Mouse (Mus musculus) thymus, adult 2 months (tissue): ENCODE results near the gene Ccdc142. TPM values are rescaled to one million over a fixed set of nuclear protein-coding genes. Genes with fewer than 3 reads are reported as not detected.

Experiments
- DNase-seq: peaks from one replicate; pipeline ENCODE4 v3.0.0; 2021
- H3K27ac ChIP-seq: fragments of 200-500 bp; 2 replicates; pipeline ENCODE4 v1.5.1; 2012; ENCODE audit warnings: low read length, control low read depth; ENCODE audit not compliant: control insufficient read depth, insufficient read depth
- H3K27me3 ChIP-seq: fragments of 200-500 bp; 2 replicates; pipeline ENCODE4 v1.6.1; 2012; ENCODE audit warnings: mild to moderate bottlenecking, low read length, moderate library complexity, mixed read lengths; ENCODE audit not compliant: control insufficient read depth, insufficient read depth
- H3K36me3 ChIP-seq: fragments of 200-500 bp; 2 replicates; pipeline ENCODE4 v1.6.1; 2012; ENCODE audit warnings: mild to moderate bottlenecking, low read length, moderate library complexity; ENCODE audit not compliant: control insufficient read depth, insufficient read depth
- H3K4me1 ChIP-seq: fragments of 200-500 bp; replicated peaks from 2 replicates; pipeline ENCODE4 v1.6.1; 2012; ENCODE audit warnings: low read length; ENCODE audit not compliant: control insufficient read depth, insufficient read depth
- H3K4me3 ChIP-seq: fragments of 200-500 bp; 2 replicates; pipeline ENCODE4 v1.5.1; 2012; ENCODE audit warnings: mild to moderate bottlenecking, low read length, control low read depth, moderate library complexity; ENCODE audit not compliant: control insufficient read depth, insufficient read depth
- CTCF ChIP-seq: fragments of 200-500 bp; IDR thresholded peaks from 2 replicates; pipeline ENCODE4 v1.5.1; 2012; ENCODE audit warnings: mild to moderate bottlenecking, control low read depth, low read length, moderate library complexity, borderline replicate concordance; ENCODE audit not compliant: control insufficient read depth, poor library complexity, insufficient read depth; ENCODE audit errors: extremely low read depth
- POLR2A ChIP-seq: fragments of 200-500 bp; IDR thresholded peaks from 2 replicates; pipeline ENCODE4 v1.6.1; 2012; ENCODE audit warnings: mild to moderate bottlenecking, low read length, control low read depth, moderate library complexity; ENCODE audit not compliant: control insufficient read depth, poor library complexity, insufficient read depth; ENCODE audit errors: extremely low read depth
- WGBS: fragments of 180-500 bp; shearing (Covaris S2); methylation state at CpG from one replicate; pipeline ENCODE4 v1.1.7; 2018; 5-methylcytosine and 5-hydroxymethylcytosine counted together
- polyA plus RNA-seq: library from polyadenylated mRNA; depleted of rRNA; stranded (reverse); fragments of >200 nt; gene quantifications from 2 replicates; pipeline ENCODE4 v1.2.3, GENCODE M21; 2012

Gene Ccdc142
- polyA plus RNA-seq, 1 experiment: 18.9 TPM

DNA sequence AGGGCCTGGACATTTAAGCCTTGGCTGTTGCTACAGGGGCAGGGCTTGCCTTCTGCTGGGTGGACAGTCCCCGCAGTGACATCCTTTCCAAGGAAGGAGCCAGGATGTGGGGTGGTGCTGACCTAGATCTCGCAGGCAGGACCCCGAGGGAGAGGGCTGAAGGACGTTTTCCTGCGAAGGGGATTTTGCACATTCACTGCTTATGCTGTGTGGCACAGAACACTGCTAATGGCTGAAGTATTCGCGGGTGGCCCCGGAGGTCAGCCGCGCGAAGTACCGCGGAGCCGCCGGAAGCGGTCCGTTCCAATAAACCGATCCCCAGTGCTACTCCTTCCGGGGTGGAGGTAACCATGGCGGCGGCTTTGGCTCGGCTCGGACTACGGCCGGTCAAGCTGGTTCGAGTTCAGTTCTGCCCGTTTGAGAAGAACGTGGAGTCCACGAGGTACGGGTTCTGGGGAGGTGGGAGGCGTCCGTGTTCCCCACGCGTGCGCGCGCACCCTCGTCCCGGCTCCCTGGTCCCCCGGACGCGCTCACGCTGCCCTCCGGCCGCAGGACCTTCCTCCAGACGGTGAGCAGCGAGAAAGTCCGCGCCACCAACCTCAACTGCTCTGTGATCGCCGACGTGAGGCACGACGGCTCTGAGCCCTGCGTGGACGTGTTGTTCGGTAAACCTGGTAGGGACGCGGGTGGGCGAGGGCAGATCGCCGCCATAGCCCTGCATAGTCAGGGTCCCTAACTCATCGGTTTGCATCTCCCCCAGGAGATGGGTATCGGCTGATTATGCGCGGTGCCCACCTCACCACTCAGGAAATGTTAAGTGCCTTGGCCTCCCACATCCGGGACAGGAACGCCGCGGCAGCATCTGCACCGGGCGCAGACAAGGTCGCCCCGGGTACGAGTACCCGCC, 7.6 kb downstream of the Ccdc142 start, which contains the start of gene Mrpl53:
Gene Mrpl53 (plus strand): TSS at position 279 of the 907 bp plus-strand sequence.
- TF ChIP-seq CTCF (peak; percentile 24; the same call in 1 of the 2 replicates), POLR2A (peak; percentile 62)
- peak within 1 kb of the TSS; percentile 77 for H3K27ac ChIP-seq
- no peaks in the 10 kb centered on the region for H3K36me3 ChIP-seq
- peak; percentile 66 for DNase-seq
- under 1% methylated on average over 76 of the region's 76 CpGs for WGBS
- no peaks in the 10 kb centered on the region for H3K27me3 ChIP-seq
- peak within 1 kb of the TSS; percentile 99 for H3K4me3 ChIP-seq
- H3K4me1 ChIP-seq: peaks cover 10% of the 10 kb centered on the region

DNA sequence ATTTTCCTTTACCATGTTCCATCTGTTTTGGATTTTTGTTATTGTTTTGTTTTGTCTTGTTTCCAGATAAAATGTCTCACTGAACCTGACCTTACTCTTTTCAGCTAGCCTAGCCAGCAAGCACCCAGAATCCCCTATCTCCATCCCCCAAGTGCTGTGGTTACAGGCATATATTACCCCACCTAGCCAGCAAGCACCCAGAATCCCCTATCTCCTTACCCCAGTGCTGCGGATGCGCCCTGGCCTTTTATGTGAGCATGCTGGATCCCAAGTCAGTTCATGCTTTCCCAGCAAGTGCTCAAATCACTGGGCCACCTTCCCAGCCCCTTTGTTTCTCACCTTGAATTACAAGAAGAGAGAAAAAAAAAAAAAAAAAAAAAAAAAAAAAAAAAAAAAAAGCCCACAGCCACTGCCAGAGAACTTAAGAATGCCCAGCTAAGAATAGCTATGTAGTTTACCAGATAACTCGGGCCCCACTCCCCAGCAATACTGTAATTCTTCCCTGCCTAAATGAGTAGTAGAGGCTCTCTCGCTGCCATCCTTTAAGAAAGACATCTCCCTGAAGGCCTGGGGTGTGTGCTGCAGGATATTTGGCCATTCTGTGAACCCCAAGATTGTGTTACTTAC, 10.2 kb downstream of the Ccdc142 start:
- no peaks in the 10 kb centered on the region for H3K27me3 ChIP-seq
- no peak overlapping the region for H3K4me3 ChIP-seq
- peaks cover 18% of the 10 kb centered on the region for H3K4me1 ChIP-seq
- no peaks in the 10 kb centered on the region for H3K36me3 ChIP-seq
- 92% methylated on average over 4 of the region's 4 CpGs for WGBS
- no peak for TF ChIP-seq POLR2A
- no peak for TF ChIP-seq CTCF
- H3K27ac ChIP-seq: no peak overlapping the region
- no peak for DNase-seq

DNA sequence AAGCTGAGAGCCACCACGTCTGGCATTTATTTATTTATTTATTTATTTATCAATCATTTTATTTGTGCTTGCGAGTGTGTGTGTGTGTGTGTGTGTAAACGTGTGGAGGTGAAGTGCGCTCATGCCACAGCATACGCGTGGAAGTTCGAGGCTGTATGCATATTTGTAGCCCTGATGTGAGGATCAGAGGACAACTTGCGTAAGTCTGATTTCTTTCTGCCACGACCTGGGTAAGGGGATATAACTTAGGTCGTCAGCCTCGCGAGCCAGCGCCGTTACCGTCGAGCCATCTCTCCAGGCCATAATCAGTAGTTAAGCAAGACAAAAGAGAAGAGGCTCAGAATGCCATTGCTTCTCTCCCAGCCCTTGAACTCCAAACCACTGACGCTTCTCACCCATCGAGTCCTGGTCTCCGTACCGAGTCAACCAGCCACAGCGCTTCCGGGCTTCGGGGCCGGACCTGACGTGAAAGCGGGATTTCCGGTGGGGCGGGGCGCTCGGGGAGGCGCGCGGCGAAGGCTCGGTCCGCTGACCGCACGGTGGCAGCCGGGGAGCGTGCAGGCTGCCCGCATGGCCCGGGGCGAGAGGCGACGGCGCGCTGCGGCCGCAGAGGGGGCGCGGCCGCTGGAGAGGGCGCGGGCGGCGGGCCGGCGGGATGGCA, 13.7 kb downstream of the Ccdc142 start, which contains the start of gene Mogs:
Gene Mogs (plus strand): TSS at position 486 of the 661 bp plus-strand sequence.
- Histone ChIP-seq H3K27ac (peak within 1 kb of the TSS; percentile 83), H3K27me3 (no peaks in the 10 kb centered on the region), H3K4me3 (peak within 1 kb of the TSS; percentile 84), H3K4me1 (peaks cover 22% of the 10 kb centered on the region), H3K36me3 (no peaks in the 10 kb centered on the region)
- DNase-seq: peak; percentile 94
- WGBS: under 1% methylated on average over 56 of the region's 58 CpGs
- TF ChIP-seq POLR2A (peak; percentile 97), CTCF (peak; percentile 34; the same call in 1 of the 2 replicates)

DNA sequence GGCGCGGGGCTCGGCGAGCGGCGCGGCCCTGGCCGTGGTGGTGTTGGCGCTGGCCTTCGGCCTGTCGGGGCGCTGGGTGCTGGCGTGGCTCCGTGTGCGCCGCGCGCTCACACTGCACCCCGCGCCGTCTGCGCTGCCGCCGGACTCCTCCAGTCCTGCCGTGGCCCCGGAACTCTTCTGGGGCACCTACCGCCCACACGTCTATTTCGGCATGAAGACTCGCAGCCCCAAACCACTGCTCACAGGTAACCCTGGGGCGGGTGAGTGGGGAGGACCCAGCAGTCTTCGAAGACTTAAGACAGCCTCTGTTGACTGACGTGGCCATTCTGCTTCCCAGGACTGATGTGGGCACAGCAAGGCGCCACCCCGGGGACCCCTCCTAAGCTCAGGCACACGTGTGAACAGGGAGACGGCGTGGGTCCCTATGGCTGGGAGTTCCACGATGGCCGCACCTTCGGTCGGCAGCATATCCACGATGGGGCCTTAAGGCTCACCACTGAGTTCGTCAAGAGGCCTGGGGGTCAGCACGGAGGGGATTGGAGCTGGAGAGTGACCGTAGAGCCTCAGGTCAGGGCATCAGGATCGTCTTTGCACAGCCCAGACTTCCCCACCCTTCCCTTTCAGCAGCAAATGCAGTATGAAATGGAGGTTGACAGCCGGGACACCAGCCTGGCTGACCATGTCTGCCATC, 14.4 kb downstream of the Ccdc142 start:
- no peaks in the 10 kb centered on the region for H3K27me3 ChIP-seq
- no peak for TF ChIP-seq CTCF
- no peak for TF ChIP-seq POLR2A
- H3K36me3 ChIP-seq: no peaks in the 10 kb centered on the region
- H3K4me1 ChIP-seq: peaks cover 27% of the 10 kb centered on the region
- DNase-seq: peak; percentile 42
- H3K27ac ChIP-seq: no peak overlapping the region
- H3K4me3 ChIP-seq: peak overlapping the region; percentile 84
- 2% methylated on average over 45 of the region's 48 CpGs for WGBS

DNA sequence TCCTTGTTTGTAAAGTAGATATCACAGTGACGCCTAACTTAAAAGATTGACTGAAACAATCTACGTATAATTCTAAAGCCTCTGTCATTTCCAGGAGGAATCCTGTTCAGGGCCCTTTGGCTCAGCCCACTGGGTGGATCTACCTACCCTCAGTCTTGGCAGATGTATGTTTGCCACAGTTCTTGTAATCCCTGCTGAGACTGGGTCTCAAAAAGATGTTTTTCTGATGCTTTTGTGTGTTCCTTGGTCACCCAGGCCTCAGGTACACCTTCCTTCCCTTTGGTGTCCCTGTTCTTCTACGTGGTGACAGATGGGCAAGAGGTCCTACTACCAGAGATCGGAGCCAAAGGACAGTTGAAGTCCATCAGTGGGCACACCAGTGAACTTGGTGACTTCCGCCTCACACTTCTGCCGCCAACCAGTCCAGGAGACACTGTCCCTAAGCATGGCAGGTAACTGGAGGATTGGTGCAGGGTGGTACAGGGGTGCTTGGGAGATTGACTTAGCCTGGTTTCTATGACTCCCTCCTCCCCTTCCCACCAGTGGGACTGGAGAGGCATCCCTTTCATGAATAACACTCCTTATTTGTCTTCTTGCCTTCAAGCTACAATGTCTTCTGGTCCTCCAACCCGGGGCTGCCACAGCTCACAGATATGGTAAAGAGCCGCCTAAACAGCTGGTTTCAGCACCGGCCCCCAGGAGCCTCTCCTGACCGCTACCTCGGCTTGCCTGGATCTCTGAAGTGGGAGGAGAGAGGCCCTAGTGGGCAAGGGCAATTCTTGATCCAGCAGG, 15.2 kb downstream of the Ccdc142 start:
- Histone ChIP-seq H3K27me3 (no peaks in the 10 kb centered on the region), H3K4me3 (no peak overlapping the region), H3K27ac (no peak overlapping the region), H3K4me1 (peaks cover 28% of the 10 kb centered on the region), H3K36me3 (no peaks in the 10 kb centered on the region)
- DNase-seq: no peak
- TF ChIP-seq POLR2A (no peak), CTCF (no peak)
- WGBS: 89% methylated on average over 11 of the region's 11 CpGs
